Mouse (Mus musculus): ENCODE measurements around the gene Trim67. TPM values are rescaled to one million over a fixed set of nuclear protein-coding genes. Genes with fewer than 3 reads are reported as not detected.

The Trim67 gene
- polyA plus RNA-seq, 1 experiment from 2014 or later = 0.03 TPM

GRCm38 (mm10) chr8:124772389-124772788 lies 20.5 kb upstream of the Trim67 start:
- Histone ChIP-seq H3K9me3 (no peaks in the 10 kb centered on the region), H3K4me3 (no peak overlapping the region), H3K4me1 (no peaks in the 10 kb centered on the region), H3K36me3 (no peaks in the 10 kb centered on the region), H3K27ac (no peak overlapping the region), H3K4me2 (replicated peaks) (no peak overlapping the region), H3K9ac (no peak overlapping the region), H3K27me3 (peaks cover 17% of the 10 kb centered on the region)
- 72% methylated on average over 2 of the region's 2 CpGs for WGBS
- no peak for ATAC-seq (ENCODE audit: low FRiP score, low read depth)

- Histone ChIP-seq H3K4me3 (no peak overlapping the region), H3K4me2 (replicated peaks) (peak overlapping the region; percentile 25; the same call in 1 of the 2 replicates)
- WGBS = 13% methylated on average over 16 of the region's 16 CpGs
Measured at GRCm38 (mm10) chr8:124775695-124776094, 17.2 kb upstream of the Trim67 start.

GRCm38 (mm10) chr8:124780236-124780635 lies 12.7 kb upstream of the Trim67 start:
- WGBS = 18% methylated on average over 7 of the region's 7 CpGs
- Histone ChIP-seq H3K36me3 (no peaks in the 10 kb centered on the region), H3K4me1 (no peaks in the 10 kb centered on the region), H3K4me3 (no peak overlapping the region), H3K9ac (no peak overlapping the region), H3K27me3 (peaks cover 34% of the 10 kb centered on the region), H3K4me2 (replicated peaks) (no peak overlapping the region), H3K9me3 (no peaks in the 10 kb centered on the region), H3K27ac (no peak overlapping the region)
- no peak for ATAC-seq (ENCODE audit: low FRiP score, low read depth)

More at GRCm38 (mm10) chr8:124775695-124776094, 17.2 kb upstream of the Trim67 start:
- peaks cover 26% of the 10 kb centered on the region for H3K27me3 ChIP-seq
- ATAC-seq (ENCODE audit: low FRiP score, low read depth) = no peak
- H3K9me3 ChIP-seq = no peaks in the 10 kb centered on the region
- H3K36me3 ChIP-seq = no peaks in the 10 kb centered on the region
- H3K9ac ChIP-seq = no peak overlapping the region
- no peak overlapping the region for H3K27ac ChIP-seq
- no peaks in the 10 kb centered on the region for H3K4me1 ChIP-seq

GRCm38 (mm10) chr8:124782431-124782830 lies 10.5 kb upstream of the Trim67 start:
- H3K27me3 ChIP-seq = peaks cover 34% of the 10 kb centered on the region
- H3K27ac ChIP-seq = no peak overlapping the region
- no peaks in the 10 kb centered on the region for H3K4me1 ChIP-seq
- 72% methylated on average over 3 of the region's 3 CpGs for WGBS
- no peak for ATAC-seq (ENCODE audit: low FRiP score, low read depth)
- no peaks in the 10 kb centered on the region for H3K36me3 ChIP-seq
- H3K4me2 ChIP-seq (replicated peaks) = no peak overlapping the region
- H3K4me3 ChIP-seq = no peak overlapping the region
- H3K9me3 ChIP-seq = no peaks in the 10 kb centered on the region
- H3K9ac ChIP-seq = no peak overlapping the region

- Histone ChIP-seq H3K4me2 (replicated peaks) (no peak overlapping the region), H3K9me3 (no peaks in the 10 kb centered on the region), H3K27ac (no peak overlapping the region), H3K36me3 (no peaks in the 10 kb centered on the region), H3K9ac (no peak overlapping the region), H3K4me3 (no peak overlapping the region), H3K4me1 (no peaks in the 10 kb centered on the region), H3K27me3 (peaks cover 32% of the 10 kb centered on the region)
- no peak for ATAC-seq (ENCODE audit: low FRiP score, low read depth)
- 89% methylated on average over 15 of the region's 15 CpGs for WGBS
Measured at GRCm38 (mm10) chr8:124783228-124783627, 9.7 kb upstream of the Trim67 start.

- H3K27me3 ChIP-seq = peaks cover 32% of the 10 kb centered on the region
- H3K9me3 ChIP-seq = no peaks in the 10 kb centered on the region
- H3K4me3 ChIP-seq = no peak overlapping the region
- no peak overlapping the region for H3K9ac ChIP-seq
- 80% methylated on average over 13 of the region's 13 CpGs for WGBS
- H3K36me3 ChIP-seq = no peaks in the 10 kb centered on the region
- no peaks in the 10 kb centered on the region for H3K4me1 ChIP-seq
- ATAC-seq (ENCODE audit: low FRiP score, low read depth) = no peak
- H3K4me2 ChIP-seq (replicated peaks) = no peak overlapping the region
- no peak overlapping the region for H3K27ac ChIP-seq
Measured at GRCm38 (mm10) chr8:124784613-124785012, 8.3 kb upstream of the Trim67 start.

GRCm38 (mm10) chr8:124790676-124791075 lies 2.2 kb upstream of the Trim67 start:
- WGBS = 77% methylated on average over 4 of the region's 4 CpGs
- ATAC-seq (ENCODE audit: low FRiP score, low read depth) = no peak

GRCm38 (mm10) chr8:124791751-124792150 lies 1.1 kb upstream of the Trim67 start:
- Histone ChIP-seq H3K27me3 (peaks cover 67% of the 10 kb centered on the region), H3K4me2 (replicated peaks) (peak overlapping the region; percentile 100), H3K9me3 (no peaks in the 10 kb centered on the region), H3K27ac (no peak overlapping the region), H3K36me3 (no peaks in the 10 kb centered on the region), H3K9ac (no peak overlapping the region), H3K4me1 (peaks cover 26% of the 10 kb centered on the region), H3K4me3 (peak overlapping the region; percentile 62)
- 41% methylated on average over 4 of the region's 4 CpGs for WGBS
- ATAC-seq (ENCODE audit: low FRiP score, low read depth) = no peak

More at GRCm38 (mm10) chr8:124790676-124791075, 2.2 kb upstream of the Trim67 start:
- Histone ChIP-seq H3K9ac (no peak overlapping the region), H3K27ac (no peak overlapping the region), H3K27me3 (peaks cover 67% of the 10 kb centered on the region), H3K4me3 (no peak overlapping the region), H3K9me3 (no peaks in the 10 kb centered on the region), H3K4me2 (replicated peaks) (no peak overlapping the region), H3K36me3 (no peaks in the 10 kb centered on the region), H3K4me1 (peaks cover 26% of the 10 kb centered on the region)

GRCm38 (mm10) chr8:124792186-124792585 lies 706 bp upstream of the Trim67 start:
- H3K36me3 ChIP-seq = no peaks in the 10 kb centered on the region
- peaks cover 26% of the 10 kb centered on the region for H3K4me1 ChIP-seq
- peak overlapping the region; percentile 62 for H3K4me3 ChIP-seq
- H3K27ac ChIP-seq = no peak overlapping the region
- WGBS = 1% methylated on average over 32 of the region's 32 CpGs
- peak overlapping the region; percentile 100 for H3K4me2 ChIP-seq (replicated peaks)
- no peak overlapping the region for H3K9ac ChIP-seq
- H3K27me3 ChIP-seq = peaks cover 71% of the 10 kb centered on the region
- 0 out of 2 replicates have a peak, but pooled peaks have one; percentile 24 for ATAC-seq (ENCODE audit: low FRiP score, low read depth)
- H3K9me3 ChIP-seq = no peaks in the 10 kb centered on the region

- Histone ChIP-seq H3K4me1 (peaks cover 26% of the 10 kb centered on the region), H3K27ac (no peak overlapping the region), H3K27me3 (peaks cover 81% of the 10 kb centered on the region), H3K9me3 (no peaks in the 10 kb centered on the region), H3K9ac (no peak overlapping the region), H3K4me2 (replicated peaks) (peak overlapping the region; percentile 100), H3K36me3 (no peaks in the 10 kb centered on the region), H3K4me3 (peak overlapping the region; percentile 62)
- 0% methylated on average over 50 of the region's 51 CpGs for WGBS
- peak; percentile 88 for ATAC-seq (ENCODE audit: low FRiP score, low read depth)
Measured at GRCm38 (mm10) chr8:124793172-124793651, 320 bp downstream of the Trim67 start.

- no peak overlapping the region for H3K9ac ChIP-seq
- peak overlapping the region; percentile 100 for H3K4me2 ChIP-seq (replicated peaks)
- H3K4me3 ChIP-seq = peak overlapping the region; percentile 62
- peaks cover 87% of the 10 kb centered on the region for H3K27me3 ChIP-seq
- ATAC-seq (ENCODE audit: low FRiP score, low read depth) = 0 out of 2 replicates have a peak, but pooled peaks have one; percentile 13
- no peaks in the 10 kb centered on the region for H3K36me3 ChIP-seq
- 1% methylated on average over 81 of the region's 81 CpGs for WGBS
- H3K9me3 ChIP-seq = no peaks in the 10 kb centered on the region
- no peak overlapping the region for H3K27ac ChIP-seq
- peaks cover 26% of the 10 kb centered on the region for H3K4me1 ChIP-seq
Measured at GRCm38 (mm10) chr8:124793661-124794485, 981 bp downstream of the Trim67 start.

- Histone ChIP-seq H3K27me3 (peaks cover 90% of the 10 kb centered on the region), H3K4me1 (peaks cover 26% of the 10 kb centered on the region), H3K36me3 (no peaks in the 10 kb centered on the region), H3K9me3 (no peaks in the 10 kb centered on the region), H3K4me2 (replicated peaks) (peak overlapping the region; percentile 100), H3K27ac (no peak overlapping the region), H3K4me3 (peak overlapping the region; percentile 62), H3K9ac (no peak overlapping the region)
- ATAC-seq (ENCODE audit: low FRiP score, low read depth) = no peak
- WGBS = 2% methylated on average over 25 of the region's 25 CpGs
Measured at GRCm38 (mm10) chr8:124794486-124794780, 1.5 kb downstream of the Trim67 start.
